Mouse (Mus musculus) heart, postnatal 14 days (tissue): ENCODE measurements around the gene Nr4a1. TPM values are rescaled to one million over a fixed set of nuclear protein-coding genes. Genes with fewer than 3 reads are reported as not detected.

Experiments used
- DNase-seq, 2 experiments: peaks; one replicate each; pipeline ENCODE4 v3.0.0; 2021 to 2022
- intact Hi-C: fragments of 180-260 bp; cut with DNase I; formaldehyde crosslinking; loops from one replicate; pipeline ENCODE4 v1.15.1; 2025
- total RNA-seq, 2 experiments: library from RNA; stranded (reverse); gene quantifications; 2 replicates each; pipeline ENCODE4 v1.2.3; 2021

Gene Nr4a1
- total RNA-seq, 2 experiments from 2014 or later = 14.0 to 63.1 TPM

DNA sequence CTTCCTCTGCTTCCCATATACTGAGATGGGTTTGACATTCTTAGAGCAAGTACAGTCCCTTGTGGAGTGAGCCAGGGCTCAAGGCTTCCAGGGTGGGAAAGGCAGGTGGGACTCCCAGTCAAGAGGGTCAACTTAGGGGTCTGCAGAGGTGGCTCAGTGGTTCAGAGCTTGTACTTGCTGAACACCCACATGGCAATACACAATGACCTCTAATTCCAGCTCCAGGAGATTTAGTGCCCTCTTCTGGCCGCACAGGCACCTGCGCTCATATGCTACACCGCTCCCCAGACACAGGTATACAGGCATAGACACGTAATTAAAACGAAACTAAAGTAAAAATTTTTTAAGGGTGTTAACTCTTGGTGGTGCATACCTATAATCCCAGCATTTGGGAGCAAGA is 69.4 kb downstream of the Nr4a1 start:
- DNase-seq = no peak
- intact Hi-C loops = no loop called here

Other genes with a start within 250 kb of the Nr4a1 start
- gene Gm47841, start 206.9 kb upstream of the Nr4a1 start, total RNA-seq = not detected
- 1 to 10 TPM; 2.3 to 2.8 TPM for gene Fignl2, start 175.7 kb upstream of the Nr4a1 start, total RNA-seq
- not detected for gene Ankrd33, start 138.5 kb upstream of the Nr4a1 start, total RNA-seq
- 10 to 100 TPM; 28.5 to 31.5 TPM for gene Acvrl1, start 125.7 kb upstream of the Nr4a1 start, total RNA-seq
- gene Acvr1b, start 80.2 kb upstream of the Nr4a1 start, total RNA-seq = 10 to 100 TPM; 14.5 to 14.7 TPM
- gene Grasp, start 30.1 kb upstream of the Nr4a1 start, total RNA-seq = 10 to 100 TPM; 12.9 to 14.0 TPM
- 10 to 100 TPM; 24.7 to 25.5 TPM for gene Atg101, start 30.0 kb downstream of the Nr4a1 start, total RNA-seq
- gene 6030408B16Rik, start 38.9 kb downstream of the Nr4a1 start, total RNA-seq = 1 to 10 TPM; 1.7 to 1.8 TPM
- 1 to 10 TPM; 1.1 to 1.6 TPM for gene Krt80, start 115.9 kb downstream of the Nr4a1 start, total RNA-seq
- 1 to 10 TPM; 3.2 to 3.4 TPM for gene Krt7, start 156.8 kb downstream of the Nr4a1 start, total RNA-seq
- gene Krt87, start 184.5 kb downstream of the Nr4a1 start, total RNA-seq = not detected
- gene Krt88, start 193.5 kb downstream of the Nr4a1 start, total RNA-seq = not detected
- not detected for gene Krt81, start 209.5 kb downstream of the Nr4a1 start, total RNA-seq
- gene Krt86, start 219.2 kb downstream of the Nr4a1 start, total RNA-seq = not detected
- gene Krt83, start 237.2 kb downstream of the Nr4a1 start, total RNA-seq = not detected